Mouse (Mus musculus) hindbrain, embryonic 15.5 days (tissue): ENCODE data around the gene Htatsf1. TPM values are rescaled to one million over a fixed set of nuclear protein-coding genes. Genes with fewer than 3 reads are reported as not detected.

Source experiments
- polyA plus RNA-seq: library from polyadenylated mRNA; unstranded; fragments of >200 nt; fragmentation: Nextera tagmentation; extraction: Ambion mirVana; gene quantifications from 2 replicates; pipeline ENCODE4 v1.2.1, GENCODE M21; 2015

The Htatsf1 gene
- polyA plus RNA-seq, 1 experiment from 2014 or later, result 85.5 TPM

Other genes with a start within 250 kb of the Htatsf1 start
- 0.39 and 0.69 TPM in 2 replicates for gene Map7d3, start 231.3 kb upstream of the Htatsf1 start, polyA plus RNA-seq
- gene Adgrg4, start 183.4 kb upstream of the Htatsf1 start, polyA plus RNA-seq, result not detected in 2 replicates
- gene Brs3, start 10.5 kb upstream of the Htatsf1 start, polyA plus RNA-seq, result 0.38 and 0.52 TPM in 2 replicates
- gene Vgll1, start 34.5 kb downstream of the Htatsf1 start, polyA plus RNA-seq, result not detected in 2 replicates
- gene Cd40lg, start 158.6 kb downstream of the Htatsf1 start, polyA plus RNA-seq, result not detected in 2 replicates